Mouse (Mus musculus): ENCODE data around the gene Psmb7.

The Psmb7 gene

GRCm38 (mm10) chr2:38641761-38642160 lies 2.1 kb downstream of the Psmb7 start:
- DNase-seq (ENCODE audit: low read depth, low spot score) = no peak

- DNase-seq (ENCODE audit: low read depth, low spot score) = no peak
Observed at GRCm38 (mm10) chr2:38637716-38638267, 6.1 kb downstream of the Psmb7 start.

GRCm38 (mm10) chr2:38630574-38630973 lies 13.3 kb downstream of the Psmb7 start:
- DNase-seq (ENCODE audit: low read depth, low spot score) = no peak

GRCm38 (mm10) chr2:38629451-38629850 lies 14.4 kb downstream of the Psmb7 start:
- no peak for DNase-seq (ENCODE audit: low read depth, low spot score)

- no peak for DNase-seq (ENCODE audit: low read depth, low spot score)
Observed at GRCm38 (mm10) chr2:38628801-38629200, 15.1 kb downstream of the Psmb7 start.

- no peak for DNase-seq (ENCODE audit: low read depth, low spot score)
Observed at GRCm38 (mm10) chr2:38623821-38624590, 19.9 kb downstream of the Psmb7 start.

- no peak for DNase-seq (ENCODE audit: low read depth, low spot score)
Observed at GRCm38 (mm10) chr2:38623411-38623810, 20.5 kb downstream of the Psmb7 start.

GRCm38 (mm10) chr2:38621610-38622021 lies 22.3 kb downstream of the Psmb7 start:
- DNase-seq (ENCODE audit: low read depth, low spot score) = peak; percentile 56

- no peak for DNase-seq (ENCODE audit: low read depth, low spot score)
Observed at GRCm38 (mm10) chr2:38621076-38621475, 22.8 kb downstream of the Psmb7 start.

GRCm38 (mm10) chr2:38619777-38620176 lies 24.1 kb downstream of the Psmb7 start:
- DNase-seq (ENCODE audit: low read depth, low spot score) = no peak

- DNase-seq (ENCODE audit: low read depth, low spot score) = no peak
Observed at GRCm38 (mm10) chr2:38616956-38617872, 26.7 kb downstream of the Psmb7 start.

- DNase-seq (ENCODE audit: low read depth, low spot score) = no peak
Observed at GRCm38 (mm10) chr2:38616072-38616471, 27.8 kb downstream of the Psmb7 start.

GRCm38 (mm10) chr2:38614437-38614836 lies 29.4 kb downstream of the Psmb7 start:
- DNase-seq (ENCODE audit: low read depth, low spot score) = no peak

GRCm38 (mm10) chr2:38613576-38613975 lies 30.3 kb downstream of the Psmb7 start:
- no peak for DNase-seq (ENCODE audit: low read depth, low spot score)

- DNase-seq (ENCODE audit: low read depth, low spot score) = no peak
Observed at GRCm38 (mm10) chr2:38612596-38612995, 31.3 kb downstream of the Psmb7 start.

GRCm38 (mm10) chr2:38610161-38610560 lies 33.7 kb downstream of the Psmb7 start:
- no peak for DNase-seq (ENCODE audit: low read depth, low spot score)

GRCm38 (mm10) chr2:38609310-38609709 lies 34.6 kb downstream of the Psmb7 start:
- no peak for DNase-seq (ENCODE audit: low read depth, low spot score)

GRCm38 (mm10) chr2:38608831-38609309 lies 35.0 kb downstream of the Psmb7 start:
- no peak for DNase-seq (ENCODE audit: low read depth, low spot score)

- DNase-seq (ENCODE audit: low read depth, low spot score) = no peak
Observed at GRCm38 (mm10) chr2:38607716-38608115, 36.2 kb downstream of the Psmb7 start.

GRCm38 (mm10) chr2:38600842-38601241 lies 43.0 kb downstream of the Psmb7 start:
- no peak for DNase-seq (ENCODE audit: low read depth, low spot score)

GRCm38 (mm10) chr2:38598395-38598794 lies 45.5 kb downstream of the Psmb7 start:
- no peak for DNase-seq (ENCODE audit: low read depth, low spot score)

- no peak for DNase-seq (ENCODE audit: low read depth, low spot score)
Observed at GRCm38 (mm10) chr2:38597896-38598295, 46.0 kb downstream of the Psmb7 start.

All from brain, embryonic 18.5 days (tissue).